In the genomic region with DNA sequence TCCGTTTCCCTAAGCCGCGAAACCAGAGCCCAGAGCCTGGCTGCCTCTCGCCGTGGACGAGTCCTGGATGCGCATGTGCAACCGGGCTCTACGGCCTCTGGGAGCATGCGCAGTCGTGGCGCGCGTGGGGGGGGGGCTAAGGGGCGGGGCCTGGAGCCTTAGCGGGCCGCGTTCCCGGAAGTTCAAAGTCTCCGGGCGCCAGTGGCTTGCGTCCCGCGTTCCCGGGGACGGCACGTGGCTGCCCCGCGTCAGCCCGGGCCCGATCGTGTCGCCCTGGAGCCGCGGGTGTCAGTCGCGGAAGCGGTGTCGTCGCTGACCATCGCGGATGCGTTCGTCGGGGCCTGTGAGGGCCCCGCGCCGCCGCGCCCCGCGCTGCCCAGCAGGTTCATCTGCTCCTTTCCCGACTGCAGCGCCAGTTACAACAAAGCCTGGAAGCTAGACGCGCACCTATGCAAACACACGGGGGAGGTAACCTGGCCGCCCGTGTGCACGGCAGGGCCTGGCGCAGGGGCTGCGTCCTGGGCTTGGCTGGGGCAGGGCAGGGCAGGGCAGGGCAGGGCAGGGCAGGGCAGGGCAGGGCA, we compare ENCODE assay signal across 8 mouse cellular contexts. TPM values are rescaled to one million over a fixed set of nuclear protein-coding genes. Genes with fewer than 3 reads are reported as not detected.
DNase-seq lines count a peak whose midpoint lies in the region; ATAC-seq lines count a peak whose summit lies in the region.

A gene (plus strand): TSS at position 150 of the 581 bp plus-strand sequence.

- peak; percentile 37 for DNase-seq in adrenal gland, adult 8-10 months
- peak; percentile 96 for DNase-seq in embryo, embryonic 10.5 days (ENCODE audit: low spot score)
- peak; percentile 84 for DNase-seq in gastrocnemius, postnatal 14 days
- DNase-seq in left cerebral cortex, postnatal 25 days (ENCODE audit: low spot score in 2 of 2), result peak; percentile 73 to 75
- DNase-seq in mesoderm, embryonic 11.5 days (ENCODE audit: low read depth, low spot score), result peak; percentile 91
- DNase-seq in right cerebral cortex, postnatal 25 days, result peak; percentile 70
- peak; percentile 94 for DNase-seq in yolk sac, embryonic 10.5 days (ENCODE audit: low spot score)

- ATAC-seq in inflammation-experienced regulatory T-cells, adult 6 months, result peak; percentile 75

- intact Hi-C loops in gastrocnemius, postnatal 14 days (cut with DNase I; ENCODE audit: low total_unique reads), result no loop called here
- intact Hi-C loops in left cerebral cortex, postnatal 25 days (cut with DNase I), result loop anchor here (2.0 kb wide), 1 partner anchor 14 kb away; a partner anchor contains a TSS

RNA-seq across cellular contexts. Expression of the gene that starts here (rescaled TPM):
- total RNA-seq in adrenal gland, adult 8-10 months (2022), result 10 to 100 TPM; 24.8 to 30.4 (median 28.6) TPM
- total RNA-seq in gastrocnemius, postnatal 14 days (2021), result 10 to 100 TPM; 22.1 to 25.1 TPM
- polyA plus RNA-seq in inflammation-experienced regulatory T-cells, adult 6 months (2017; shearing (Covaris generic)), result 10 to 100 TPM; 13.5 to 44.2 (median 38.2) TPM
- total RNA-seq in left cerebral cortex, postnatal 25 days (2021), result 10 to 100 TPM; 25.3 to 25.4 TPM

Comparison
In these comparisons a context has a peak if more than half of its experiments do, and no peak if none do; other contexts are left out.
1. Peak in every context shown above with its lines: DNase-seq and ATAC-seq.
2. DNase-seq: peak in every context shown above with its lines; median percentile 96 in embryo, embryonic 10.5 days; 94 in yolk sac, embryonic 10.5 days; 91 in mesoderm, embryonic 11.5 days; 84 in gastrocnemius, postnatal 14 days; 74 in left cerebral cortex, postnatal 25 days; 70 in right cerebral cortex, postnatal 25 days; 37 in adrenal gland, adult 8-10 months.